Comparison of ENCODE assay signal across 23 mouse cellular contexts in the genomic region with DNA sequence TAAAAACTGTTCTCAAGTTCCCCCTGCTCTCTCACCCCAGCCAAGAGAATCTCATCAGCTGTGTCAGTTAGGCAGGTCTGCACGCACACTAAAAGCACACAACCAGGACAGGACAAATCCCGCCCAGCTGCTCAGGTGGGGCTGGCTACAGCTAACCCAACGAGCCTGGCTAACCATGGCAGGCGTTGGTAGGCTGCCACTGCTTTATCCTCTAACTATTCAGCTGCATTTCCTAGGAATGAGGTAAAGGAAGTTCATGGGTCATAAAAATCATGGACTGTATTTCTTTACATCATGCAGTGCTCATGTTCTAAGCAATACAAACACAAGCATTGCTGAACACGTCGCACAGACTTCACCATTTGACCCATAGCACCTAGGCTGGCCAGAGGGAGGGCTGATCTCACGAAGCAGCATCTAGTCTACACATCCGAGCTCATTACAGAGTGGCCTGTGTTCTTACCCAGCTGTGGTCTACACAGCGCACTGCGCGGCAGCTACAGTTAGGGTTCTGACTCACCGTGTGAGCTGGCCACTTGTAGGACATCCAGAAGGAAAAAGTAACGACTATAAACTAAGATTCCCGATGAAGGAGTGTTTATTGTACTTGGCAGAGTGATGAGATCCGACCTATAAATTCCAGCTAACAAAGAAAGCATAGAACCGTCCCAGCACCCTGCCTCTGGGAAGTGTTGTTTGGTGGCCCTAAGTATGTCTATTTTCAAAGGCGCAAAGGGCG. TPM values are rescaled to one million over a fixed set of nuclear protein-coding genes. Genes with fewer than 3 reads are reported as not detected.
DNase-seq lines count a peak whose midpoint lies in the region; ATAC-seq and TF ChIP-seq lines count a peak whose summit lies in the region.
"Had no signal": no experiment of that assay in that cellular context is flagged by ENCODE, and none has a peak within 500 bp of the region (broad histone marks: within the 10 kb centered on the region; RNA-seq: fewer than 3 reads in every experiment).

No protein-coding gene starts in this region.

- H3K4me2 ChIP-seq in kidney, postnatal 0 days (ENCODE audit: low read length) = no peak overlapping the region
- H3K4me2 ChIP-seq in embryonic facial prominence, embryonic 14.5 days (ENCODE audit: low read depth, low read length) = no peak overlapping the region
- no peak overlapping the region for H3K4me2 ChIP-seq in stomach, embryonic 15.5 days
- H3K4me2 ChIP-seq: embryonic facial prominence, embryonic 15.5 days; heart, embryonic 13.5 days; liver, embryonic 11.5 days; midbrain, embryonic 11.5 days had no signal

- H3K9me3 ChIP-seq in kidney, postnatal 0 days (replicated peaks; ENCODE audit: low read length) = no peaks in the 10 kb centered on the region
- H3K9me3 ChIP-seq in embryonic facial prominence, embryonic 14.5 days (ENCODE audit: control insufficient read depth, low read length) = no peaks in the 10 kb centered on the region
- H3K9me3 ChIP-seq in limb, embryonic 10.5 days (replicated peaks) = no peaks in the 10 kb centered on the region
- no peaks in the 10 kb centered on the region for H3K9me3 ChIP-seq in stomach, embryonic 15.5 days
- H3K9me3 ChIP-seq: embryonic facial prominence, embryonic 15.5 days had no signal

- no peak for TF ChIP-seq CTCF in kidney, postnatal 0 days (IDR thresholded peaks at IDR 0.05; ENCODE audit: low read depth)

- H3K36me3 ChIP-seq in kidney, postnatal 0 days (ENCODE audit: insufficient read depth, low read length) = peaks cover 3% of the 10 kb centered on the region; the same call in 1 of the 2 replicates
- H3K36me3 ChIP-seq in embryonic facial prominence, embryonic 14.5 days (ENCODE audit: control insufficient read depth, insufficient read depth, low read length) = peaks cover 11% of the 10 kb centered on the region; the same call in 1 of the 2 replicates
- peaks cover 24% of the 10 kb centered on the region for H3K36me3 ChIP-seq in limb, embryonic 10.5 days
- no peaks in the 10 kb centered on the region for H3K36me3 ChIP-seq in stomach, embryonic 15.5 days
- H3K36me3 ChIP-seq: embryonic facial prominence, embryonic 15.5 days had no signal

- no peak overlapping the region for H3K4me3 ChIP-seq in kidney, postnatal 0 days (replicated peaks; ENCODE audit: low read depth, low read length)
- no peak overlapping the region for H3K4me3 ChIP-seq in embryonic facial prominence, embryonic 14.5 days (ENCODE audit: low read depth, low read length)
- no peak overlapping the region for H3K4me3 ChIP-seq in limb, embryonic 10.5 days
- no peak overlapping the region for H3K4me3 ChIP-seq in stomach, embryonic 15.5 days (replicated peaks)
- H3K4me3 ChIP-seq: embryonic facial prominence, embryonic 15.5 days; heart, embryonic 13.5 days had no signal

- peak; percentile 64 for DNase-seq in kidney, postnatal 0 days (ENCODE audit: low spot score)
- DNase-seq in kidney, postnatal 10 days = no peak
- peak; percentile 25 for DNase-seq in embryonic facial prominence, embryonic 14.5 days (ENCODE audit: low spot score)
- no peak for DNase-seq in limb, embryonic 10.5 days (ENCODE audit: low spot score)
- DNase-seq in thymus, postnatal 10 days (ENCODE audit: low spot score in 2 of 2) = no peak
- DNase-seq in spleen, postnatal 4 days (ENCODE audit: low spot score in 2 of 2) = no peak
- DNase-seq in layer of hippocampus, adult 18-20 months (ENCODE audit: low spot score in 2 of 2) = no peak
- DNase-seq: adrenal gland, postnatal 14 days; cerebellum, adult 9-11 months; heart, adult 11 months; heart, postnatal 4 days; kidney, adult 8-10 months; layer of hippocampus, adult 9-11 months; retina, postnatal 1 day; right cerebral cortex, postnatal 4 days; thymus, adult 2 months had no signal

- ATAC-seq in kidney, postnatal 0 days (replicated peaks; ENCODE audit: low FRiP score, low read depth) = peak; percentile 55; the same call in 1 of the 2 replicates
- peak; percentile 18; the same call in 1 of the 2 replicates for ATAC-seq in embryonic facial prominence, embryonic 14.5 days (ENCODE audit: low read depth)
- peak; percentile 43; the same call in 1 of the 2 replicates for ATAC-seq in stomach, embryonic 15.5 days (ENCODE audit: insufficient read depth, low FRiP score, low read depth)
- ATAC-seq: lung, postnatal 0 days had no signal

- peaks cover 19% of the 10 kb centered on the region for H3K4me1 ChIP-seq in kidney, postnatal 0 days (replicated peaks; ENCODE audit: insufficient read depth, low read length)
- 0 out of 2 replicates have a peak, but pooled peaks cover 8% of the 10 kb centered on the region for H3K4me1 ChIP-seq in embryonic facial prominence, embryonic 14.5 days (ENCODE audit: control insufficient read depth, insufficient read depth, low read length)
- H3K4me1 ChIP-seq in limb, embryonic 10.5 days = peaks cover 5% of the 10 kb centered on the region; the same call in 1 of the 2 replicates
- H3K4me1 ChIP-seq in stomach, embryonic 15.5 days = peaks cover 6% of the 10 kb centered on the region

- no peaks in the 10 kb centered on the region for H3K27me3 ChIP-seq in kidney, postnatal 0 days (ENCODE audit: insufficient read depth, low read length)
- no peaks in the 10 kb centered on the region for H3K27me3 ChIP-seq in embryonic facial prominence, embryonic 14.5 days (replicated peaks; ENCODE audit: control insufficient read depth, insufficient read depth, low read length)
- no peaks in the 10 kb centered on the region for H3K27me3 ChIP-seq in limb, embryonic 10.5 days (ENCODE audit: low read depth, poor library complexity, severe bottlenecking)
- H3K27me3 ChIP-seq in stomach, embryonic 15.5 days (replicated peaks) = no peaks in the 10 kb centered on the region
- H3K27me3 ChIP-seq: embryonic facial prominence, embryonic 15.5 days; heart, embryonic 13.5 days had no signal

- peak overlapping the region; percentile 75 for H3K27ac ChIP-seq in kidney, postnatal 0 days
- no peak overlapping the region for H3K27ac ChIP-seq in embryonic facial prominence, embryonic 14.5 days (replicated peaks; ENCODE audit: low read depth, low read length)
- H3K27ac ChIP-seq in limb, embryonic 10.5 days = peak overlapping the region; percentile 11; the same call in 1 of the 2 replicates
- H3K27ac ChIP-seq in stomach, embryonic 15.5 days = no peak overlapping the region
- H3K27ac ChIP-seq: embryonic facial prominence, embryonic 15.5 days; heart, embryonic 13.5 days; hindbrain, postnatal 0 days had no signal

- no peak overlapping the region for H3K9ac ChIP-seq in kidney, postnatal 0 days (ENCODE audit: low read depth, low read length)
- H3K9ac ChIP-seq in embryonic facial prominence, embryonic 14.5 days (ENCODE audit: low read depth, low read length) = no peak overlapping the region
- no peak overlapping the region for H3K9ac ChIP-seq in stomach, embryonic 15.5 days
- H3K9ac ChIP-seq: embryonic facial prominence, embryonic 15.5 days; heart, embryonic 13.5 days had no signal

- WGBS in kidney, postnatal 0 days = 27% methylated on average over 18 of the region's 18 CpGs
- 75% methylated on average over 18 of the region's 18 CpGs for WGBS in embryonic facial prominence, embryonic 14.5 days
- WGBS in limb, embryonic 10.5 days = 88% methylated on average over 18 of the region's 18 CpGs
- 62% methylated on average over 18 of the region's 18 CpGs for WGBS in stomach, embryonic 15.5 days

RNA-seq across cellular contexts. Expression of gene Zfp36l2, which starts 56.6 kb away (rescaled TPM):
- polyA plus RNA-seq in kidney, postnatal 0 days (2015; fragmentation: Nextera tagmentation; extraction: Ambion mirVana) = 18.7 and 21.3 TPM in 2 replicates
- 25.4 and 25.5 TPM in 2 replicates for polyA plus RNA-seq in embryonic facial prominence, embryonic 14.5 days (2014; fragmentation: Nextera tagmentation; extraction: Ambion mirVana)
- polyA plus RNA-seq in limb, embryonic 10.5 days (2016; fragmentation: Nextera tagmentation; extraction: Ambion mirVana) = 13.4 and 14.2 TPM in 2 replicates
- 24.6 and 25.7 TPM in 2 replicates for polyA plus RNA-seq in stomach, embryonic 15.5 days (2015; fragmentation: Nextera tagmentation; extraction: Ambion mirVana)
- 10 to 100 TPM; 22.0 to 32.5 TPM for total RNA-seq in layer of hippocampus, adult 18-20 months (2021)

Comparison
In these comparisons a context has a peak if more than half of its experiments do, and no peak if none do; other contexts are left out.
1. DNase-seq: peak in kidney, postnatal 0 days (single experiment) and embryonic facial prominence, embryonic 14.5 days (single experiment); none in kidney, postnatal 10 days (single experiment), limb, embryonic 10.5 days (single experiment), thymus, postnatal 10 days (0 of 2), spleen, postnatal 4 days (0 of 2) and layer of hippocampus, adult 18-20 months (0 of 2).
2. H3K27ac ChIP-seq: peak in kidney, postnatal 0 days (single experiment) and limb, embryonic 10.5 days (single experiment); none in embryonic facial prominence, embryonic 14.5 days (single experiment) and stomach, embryonic 15.5 days (single experiment).
3. Peak in every context shown above with its lines, with median percentiles within 50 percentile points of each other: ATAC-seq.